Mouse (Mus musculus): ENCODE results near the gene Fxyd6.

- TF ChIP-seq GATA1 (IDR thresholded peaks at IDR 0.05; ENCODE audit: low read depth, low read length) (no peak), USF2 (IDR thresholded peaks at IDR 0.05; ENCODE audit: borderline replicate concordance in 1 of 2, insufficient read depth in 1 of 2, low read depth in 1 of 2, low read length in 2 of 2) (no peak), CTCF (IDR thresholded peaks at IDR 0.05 in 2 of 3, conservative IDR thresholded peaks at IDR 0.05 in 1 of 3; ENCODE audit: control insufficient read depth in 1 of 3, insufficient read depth in 1 of 3, low read depth in 2 of 3, low read length in 3 of 3, poor library complexity in 1 of 3, severe bottlenecking in 1 of 3) (no peak), POLR2A (IDR thresholded peaks at IDR 0.05; ENCODE audit: control insufficient read depth in 1 of 2, insufficient read depth in 1 of 2, low read depth in 1 of 2, low read length in 2 of 2, poor library complexity in 1 of 2) (no peak), E2F4 (IDR thresholded peaks at IDR 0.05; ENCODE audit: borderline replicate concordance, low read depth, low read length) (no peak), GABPA (IDR thresholded peaks at IDR 0.05; ENCODE audit: low read depth, low read length) (no peak), TBP (IDR thresholded peaks at IDR 0.05; ENCODE audit: low read depth, low read length) (no peak), CHD1 (IDR thresholded peaks at IDR 0.05; ENCODE audit: low read depth, low read length) (no peak), EP300 (IDR thresholded peaks at IDR 0.05; ENCODE audit: low read depth in 1 of 2, low read length in 2 of 2) (no peak)
These were observed 48.0 kb upstream of the Fxyd6 start for GRCm38 (mm10) chr9:45321946-45322430.
